Mouse (Mus musculus): ENCODE results near the gene Zfp691. TPM values are rescaled to one million over a fixed set of nuclear protein-coding genes. Genes with fewer than 3 reads are reported as not detected.
A peak's percentile ranks its signal among the peaks of the same experiment; 100 is the strongest.

Gene Zfp691
- polyA plus RNA-seq, 1 experiment from 2014 or later: 7.7 TPM

- WGBS: 69% methylated on average over 8 of the region's 8 CpGs
- no peak overlapping the region for H3K9ac ChIP-seq (replicated peaks)
These were observed 36.7 kb downstream of the Zfp691 start for GRCm38 (mm10) chr4:119137313-119137712.

GRCm38 (mm10) chr4:119133860-119134259, 40.1 kb downstream of the Zfp691 start:
- H3K27ac ChIP-seq (replicated peaks): no peak overlapping the region
- H3K9ac ChIP-seq (replicated peaks): no peak overlapping the region
- ATAC-seq (ENCODE audit: low FRiP score, low read depth): no peak
- no peaks in the 10 kb centered on the region for H3K27me3 ChIP-seq
- H3K4me1 ChIP-seq: peaks cover 14% of the 10 kb centered on the region
- peaks cover 63% of the 10 kb centered on the region for H3K36me3 ChIP-seq
- no peak overlapping the region for H3K4me2 ChIP-seq (replicated peaks)
- no peak overlapping the region for H3K4me3 ChIP-seq
- 94% methylated on average over 13 of the region's 13 CpGs for WGBS
- H3K9me3 ChIP-seq: no peaks in the 10 kb centered on the region

More at GRCm38 (mm10) chr4:119137313-119137712, 36.7 kb downstream of the Zfp691 start:
- Histone ChIP-seq H3K27me3 (no peaks in the 10 kb centered on the region), H3K27ac (replicated peaks) (no peak overlapping the region), H3K9me3 (no peaks in the 10 kb centered on the region), H3K4me3 (no peak overlapping the region), H3K4me2 (replicated peaks) (no peak overlapping the region), H3K4me1 (peaks cover 16% of the 10 kb centered on the region), H3K36me3 (peaks cover 47% of the 10 kb centered on the region)
- no peak for ATAC-seq (ENCODE audit: low FRiP score, low read depth)

GRCm38 (mm10) chr4:119133306-119133705, 40.7 kb downstream of the Zfp691 start:
- Histone ChIP-seq H3K4me2 (replicated peaks) (no peak overlapping the region), H3K4me1 (peaks cover 9% of the 10 kb centered on the region), H3K27me3 (no peaks in the 10 kb centered on the region), H3K9me3 (no peaks in the 10 kb centered on the region), H3K36me3 (peaks cover 63% of the 10 kb centered on the region), H3K9ac (replicated peaks) (no peak overlapping the region), H3K27ac (replicated peaks) (no peak overlapping the region), H3K4me3 (no peak overlapping the region)
- WGBS: 94% methylated on average over 13 of the region's 13 CpGs
- ATAC-seq (ENCODE audit: low FRiP score, low read depth): no peak

- Histone ChIP-seq H3K27ac (replicated peaks) (no peak overlapping the region), H3K9me3 (no peaks in the 10 kb centered on the region), H3K4me1 (no peaks in the 10 kb centered on the region), H3K27me3 (no peaks in the 10 kb centered on the region), H3K36me3 (peaks cover 69% of the 10 kb centered on the region), H3K4me3 (no peak overlapping the region), H3K4me2 (replicated peaks) (no peak overlapping the region), H3K9ac (replicated peaks) (no peak overlapping the region)
- 90% methylated on average over 8 of the region's 8 CpGs for WGBS
- ATAC-seq (ENCODE audit: low FRiP score, low read depth): 0 out of 2 replicates have a peak, but pooled peaks have one; percentile 27
These were observed 42.6 kb downstream of the Zfp691 start for GRCm38 (mm10) chr4:119131189-119131910.

GRCm38 (mm10) chr4:119129096-119129495, 44.9 kb downstream of the Zfp691 start:
- Histone ChIP-seq H3K4me2 (replicated peaks) (no peak overlapping the region), H3K4me3 (no peak overlapping the region), H3K27ac (replicated peaks) (no peak overlapping the region), H3K4me1 (0 out of 2 replicates have a peak, but pooled peaks cover under 1% of the 10 kb centered on the region), H3K27me3 (no peaks in the 10 kb centered on the region), H3K9ac (replicated peaks) (no peak overlapping the region), H3K9me3 (no peaks in the 10 kb centered on the region), H3K36me3 (peaks cover 56% of the 10 kb centered on the region)
- WGBS: 90% methylated on average over 1 of the region's 1 CpGs
- ATAC-seq (ENCODE audit: low FRiP score, low read depth): no peak

- no peak for ATAC-seq (ENCODE audit: low FRiP score, low read depth)
- Histone ChIP-seq H3K27ac (replicated peaks) (no peak overlapping the region), H3K4me2 (replicated peaks) (no peak overlapping the region), H3K4me3 (no peak overlapping the region), H3K9ac (replicated peaks) (no peak overlapping the region), H3K4me1 (0 out of 2 replicates have a peak, but pooled peaks cover 6% of the 10 kb centered on the region), H3K27me3 (no peaks in the 10 kb centered on the region), H3K36me3 (peaks cover 56% of the 10 kb centered on the region), H3K9me3 (no peaks in the 10 kb centered on the region)
- 78% methylated on average over 7 of the region's 7 CpGs for WGBS
These were observed 45.4 kb downstream of the Zfp691 start for GRCm38 (mm10) chr4:119128547-119128946.

- no peaks in the 10 kb centered on the region for H3K27me3 ChIP-seq
- ATAC-seq (ENCODE audit: low FRiP score, low read depth): no peak
- no peak overlapping the region for H3K4me3 ChIP-seq
- H3K9me3 ChIP-seq: no peaks in the 10 kb centered on the region
- 0 out of 2 replicates have a peak, but pooled peaks cover 7% of the 10 kb centered on the region for H3K4me1 ChIP-seq
- H3K36me3 ChIP-seq: peaks cover 53% of the 10 kb centered on the region
- 86% methylated on average over 6 of the region's 6 CpGs for WGBS
- no peak overlapping the region for H3K4me2 ChIP-seq (replicated peaks)
- no peak overlapping the region for H3K27ac ChIP-seq (replicated peaks)
- no peak overlapping the region for H3K9ac ChIP-seq (replicated peaks)
These were observed 46.8 kb downstream of the Zfp691 start for GRCm38 (mm10) chr4:119127229-119127628.

- Histone ChIP-seq H3K27me3 (no peaks in the 10 kb centered on the region), H3K9ac (replicated peaks) (no peak overlapping the region), H3K9me3 (no peaks in the 10 kb centered on the region), H3K4me1 (0 out of 2 replicates have a peak, but pooled peaks cover 10% of the 10 kb centered on the region), H3K4me2 (replicated peaks) (no peak overlapping the region), H3K36me3 (peaks cover 57% of the 10 kb centered on the region), H3K27ac (replicated peaks) (no peak overlapping the region), H3K4me3 (no peak overlapping the region)
- WGBS: 85% methylated on average over 9 of the region's 9 CpGs
- ATAC-seq (ENCODE audit: low FRiP score, low read depth): no peak
These were observed 48.3 kb downstream of the Zfp691 start for GRCm38 (mm10) chr4:119125577-119126270.

GRCm38 (mm10) chr4:119124771-119125273, 49.2 kb downstream of the Zfp691 start:
- Histone ChIP-seq H3K9ac (replicated peaks) (no peak overlapping the region), H3K4me1 (0 out of 2 replicates have a peak, but pooled peaks cover 10% of the 10 kb centered on the region), H3K27ac (replicated peaks) (no peak overlapping the region), H3K4me3 (no peak overlapping the region), H3K36me3 (peaks cover 60% of the 10 kb centered on the region), H3K27me3 (no peaks in the 10 kb centered on the region), H3K4me2 (replicated peaks) (no peak overlapping the region), H3K9me3 (no peaks in the 10 kb centered on the region)
- 73% methylated on average over 2 of the region's 2 CpGs for WGBS
- no peak for ATAC-seq (ENCODE audit: low FRiP score, low read depth)

GRCm38 (mm10) chr4:119121249-119121648, 52.7 kb downstream of the Zfp691 start:
- H3K4me2 ChIP-seq (replicated peaks): no peak overlapping the region
- H3K27me3 ChIP-seq: no peaks in the 10 kb centered on the region
- H3K27ac ChIP-seq (replicated peaks): no peak overlapping the region
- H3K4me3 ChIP-seq: no peak overlapping the region
- H3K36me3 ChIP-seq: peaks cover 47% of the 10 kb centered on the region
- H3K4me1 ChIP-seq: 0 out of 2 replicates have a peak, but pooled peaks cover 13% of the 10 kb centered on the region
- 65% methylated on average over 4 of the region's 4 CpGs for WGBS
- no peak overlapping the region for H3K9ac ChIP-seq (replicated peaks)
- no peaks in the 10 kb centered on the region for H3K9me3 ChIP-seq
- no peak for ATAC-seq (ENCODE audit: low FRiP score, low read depth)

- 0 out of 2 replicates have a peak, but pooled peaks cover 13% of the 10 kb centered on the region for H3K4me1 ChIP-seq
These were observed 53.9 kb downstream of the Zfp691 start for GRCm38 (mm10) chr4:119120095-119120494.

More at GRCm38 (mm10) chr4:119120095-119120494, 53.9 kb downstream of the Zfp691 start:
- H3K27ac ChIP-seq (replicated peaks): no peak overlapping the region
- H3K27me3 ChIP-seq: no peaks in the 10 kb centered on the region
- peaks cover 40% of the 10 kb centered on the region for H3K36me3 ChIP-seq
- ATAC-seq (ENCODE audit: low FRiP score, low read depth): no peak
- no peak overlapping the region for H3K9ac ChIP-seq (replicated peaks)
- H3K4me2 ChIP-seq (replicated peaks): no peak overlapping the region
- WGBS: 89% methylated on average over 6 of the region's 6 CpGs
- no peak overlapping the region for H3K4me3 ChIP-seq
- no peaks in the 10 kb centered on the region for H3K9me3 ChIP-seq

Measured in midbrain, embryonic 12.5 days (tissue).